Mouse (Mus musculus) cerebellum, adult 2 months (tissue): Measurements from ENCODE around the gene Zfp90. TPM values are rescaled to one million over a fixed set of nuclear protein-coding genes. Genes with fewer than 3 reads are reported as not detected.
A peak's percentile ranks its signal among the peaks of the same experiment; 100 is the strongest.
"Not testable (repeated sequence)": the region's sequence is repeated elsewhere in the genome, so short reads cannot be mapped to it uniquely, and the experiment has no call there.

Experiments used
- DNase-seq, 2 experiments: peaks; one replicate each; pipeline ENCODE4 v3.0.0; 2021
- H3K27ac ChIP-seq: fragments of 200-500 bp; 2 replicates; pipeline ENCODE4 v1.5.1; 2012; ENCODE audit warnings: low read length, control low read depth, inconsistent platforms; ENCODE audit not compliant: insufficient read depth
- H3K27me3 ChIP-seq: fragments of 200-500 bp; 2 replicates; pipeline ENCODE4 v1.6.1; 2012; ENCODE audit warnings: inconsistent platforms, mild to moderate bottlenecking, low read length, moderate library complexity; ENCODE audit not compliant: control insufficient read depth, insufficient read depth
- H3K4me1 ChIP-seq: fragments of 200-500 bp; 2 replicates; pipeline ENCODE4 v1.6.1; 2011; ENCODE audit warnings: low read length; ENCODE audit not compliant: control insufficient read depth, insufficient read depth
- H3K4me3 ChIP-seq: fragments of 200-500 bp; replicated peaks from 2 replicates; pipeline ENCODE3; 2011; ENCODE audit warnings: mild to moderate bottlenecking, low read depth, low read length, control low read depth; ENCODE audit not compliant: insufficient read depth
- CTCF ChIP-seq: fragments of 200-500 bp; IDR thresholded peaks from 2 replicates; pipeline ENCODE4 v1.5.1; 2011; ENCODE audit warnings: low read depth, mild to moderate bottlenecking, control low read depth, low read length, moderate library complexity, borderline replicate concordance; ENCODE audit not compliant: insufficient read depth
- POLR2A ChIP-seq: fragments of 200-500 bp; IDR thresholded peaks from 2 replicates; pipeline ENCODE4 v1.6.1; 2011; ENCODE audit warnings: low read length, control low read depth, borderline replicate concordance; ENCODE audit not compliant: insufficient read depth
- WGBS: fragments of 180-500 bp; shearing (Covaris S2); methylation state at CpG from one replicate; pipeline ENCODE4 v1.1.7; 2018; 5-methylcytosine and 5-hydroxymethylcytosine counted together
- polyA plus RNA-seq: library from polyadenylated mRNA; depleted of rRNA; stranded (reverse); fragments of >200 nt; gene quantifications from 2 replicates; pipeline ENCODE4 v1.2.3, GENCODE M21; 2012

Gene Zfp90
- polyA plus RNA-seq, 1 experiment, result 13.5 TPM

DNA sequence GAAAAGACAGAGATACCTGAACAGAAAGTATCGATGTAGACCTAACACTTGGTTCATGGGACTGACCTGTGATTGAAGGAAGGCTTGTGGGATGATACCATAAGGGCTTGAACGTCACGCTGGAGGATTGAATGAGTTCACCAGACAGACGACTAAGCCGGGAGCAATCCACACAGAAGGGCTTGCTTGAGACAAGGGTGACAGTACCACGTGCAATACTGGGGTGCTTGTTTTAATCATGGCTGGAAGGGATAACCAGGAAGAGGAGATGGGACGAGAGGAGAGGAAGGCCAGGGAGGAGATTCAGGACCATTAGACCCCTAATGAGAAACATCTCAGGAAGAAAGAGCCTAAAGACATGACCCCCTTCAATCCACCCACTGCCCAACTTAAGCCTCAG is 4.6 kb upstream of the Zfp90 start:
- peaks cover 6% of the 10 kb centered on the region for H3K4me1 ChIP-seq
- 82% methylated on average over 7 of the region's 7 CpGs for WGBS
- no peaks in the 10 kb centered on the region for H3K27me3 ChIP-seq
- no peak overlapping the region for H3K4me3 ChIP-seq
- TF ChIP-seq CTCF, result no peak
- TF ChIP-seq POLR2A, result no peak
- no peak for DNase-seq
- no peak overlapping the region for H3K27ac ChIP-seq

DNA sequence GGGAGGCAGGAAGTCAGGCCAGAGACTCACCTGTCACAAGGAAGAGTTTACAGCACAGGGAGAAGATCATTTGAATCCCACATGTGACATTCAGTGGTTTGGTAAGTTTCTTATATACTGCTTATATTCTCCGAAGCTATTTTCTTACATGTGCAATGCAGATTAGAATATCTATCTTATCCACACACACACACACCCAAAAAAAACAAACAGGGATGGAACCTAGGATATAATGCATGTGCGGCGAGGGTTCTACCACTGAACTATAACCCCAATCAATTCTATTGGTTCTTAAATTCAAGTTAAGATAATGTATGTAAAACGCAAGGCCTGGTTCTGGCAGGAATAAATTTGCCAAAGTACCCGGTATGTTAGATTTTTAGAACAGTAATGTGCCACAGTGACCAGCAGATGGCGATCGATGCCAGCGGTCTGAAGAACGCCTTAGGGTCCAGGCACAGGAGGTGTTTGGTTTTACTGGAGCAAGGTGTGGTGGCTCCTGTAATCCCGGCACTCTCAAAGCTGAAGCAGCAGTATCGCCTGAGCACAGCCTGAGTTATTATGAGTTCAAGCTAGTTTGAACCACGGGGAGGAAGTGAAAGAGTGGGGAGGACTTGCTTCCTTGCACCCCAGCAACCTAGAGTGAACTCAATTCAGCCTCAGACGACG is 3.2 kb upstream of the Zfp90 start:
- WGBS, result 21% methylated on average over 14 of the region's 14 CpGs
- TF ChIP-seq CTCF (peak; percentile 85), POLR2A (no peak)
- Histone ChIP-seq H3K4me1 (no peaks in the 10 kb centered on the region), H3K27ac (no peak overlapping the region), H3K4me3 (no peak overlapping the region), H3K27me3 (no peaks in the 10 kb centered on the region)
- peak; percentile 61 to 68 for DNase-seq

DNA sequence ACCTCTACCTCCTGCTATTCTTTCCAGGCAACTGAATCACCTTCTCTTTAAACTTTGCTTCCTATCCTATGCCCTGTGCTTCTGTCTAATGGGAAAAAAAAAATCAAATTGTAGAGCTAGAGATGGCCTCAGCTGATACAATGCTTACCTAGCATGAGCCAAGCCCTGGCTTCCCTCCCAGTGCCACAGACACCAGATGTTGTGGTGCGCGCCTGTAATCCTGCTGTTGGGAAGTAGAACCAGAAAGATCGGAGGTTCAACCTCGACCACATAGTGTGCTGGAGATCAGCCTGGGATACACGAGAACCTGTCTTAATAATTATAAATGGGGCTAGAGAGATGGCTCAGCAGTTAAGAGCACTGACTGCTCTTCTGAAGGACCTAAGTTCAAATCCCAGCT is 2.6 kb downstream of the Zfp90 start:
- no peak overlapping the region for H3K27ac ChIP-seq
- H3K27me3 ChIP-seq, result no peaks in the 10 kb centered on the region
- no peak for DNase-seq
- TF ChIP-seq CTCF (no peak), POLR2A (no peak)
- WGBS, result 68% methylated on average over 5 of the region's 5 CpGs
- H3K4me1 ChIP-seq, result no peaks in the 10 kb centered on the region
- no peak overlapping the region for H3K4me3 ChIP-seq

DNA sequence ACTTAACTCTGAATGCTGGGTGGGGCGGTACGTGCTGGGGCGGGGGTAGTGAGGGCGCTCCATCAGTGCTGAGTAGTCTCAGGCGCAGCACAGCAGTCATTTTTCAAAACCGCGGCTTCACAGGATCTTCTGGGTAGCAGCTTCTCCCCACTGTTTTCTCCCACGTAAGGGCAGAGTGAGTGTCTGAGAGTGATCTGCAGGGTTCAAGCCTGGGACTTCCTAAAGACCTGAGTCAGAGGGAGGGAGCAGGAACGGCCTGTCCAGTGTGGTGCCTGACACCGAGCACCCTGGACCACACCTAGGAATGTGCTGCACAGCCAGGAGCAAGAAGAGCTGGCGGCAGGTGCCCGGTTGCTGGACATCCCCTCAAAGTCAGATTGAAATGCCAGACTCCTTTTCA is 16.0 kb downstream of the Zfp90 start:
- no peaks in the 10 kb centered on the region for H3K4me1 ChIP-seq
- H3K4me3 ChIP-seq, result no peak overlapping the region
- TF ChIP-seq POLR2A (no peak), CTCF (no peak)
- no peak for DNase-seq
- H3K27ac ChIP-seq, result no peak overlapping the region
- no peaks in the 10 kb centered on the region for H3K27me3 ChIP-seq
- WGBS, result 46% methylated on average over 12 of the region's 12 CpGs

DNA sequence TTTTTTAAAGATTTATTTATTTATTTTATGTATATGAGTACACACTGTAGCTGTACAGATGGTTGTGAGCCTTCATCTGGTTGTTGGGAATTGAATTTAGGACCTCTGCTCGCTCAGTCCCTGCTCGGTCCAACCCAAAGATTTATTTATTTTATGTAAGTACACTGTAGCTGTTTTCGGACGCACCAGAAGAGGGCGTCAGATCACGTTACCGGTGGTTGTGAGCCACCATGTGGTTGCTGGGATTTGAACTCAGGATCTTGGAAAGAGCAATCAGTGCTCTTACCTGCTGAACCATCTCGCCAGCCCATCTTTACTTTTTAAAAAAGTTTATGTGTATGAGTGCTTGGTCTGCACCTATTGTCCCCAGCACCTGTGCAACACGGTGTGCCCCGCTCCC is 16.8 kb downstream of the Zfp90 start:
- not testable (repeated sequence) for H3K27ac ChIP-seq, H3K4me1 ChIP-seq, H3K27me3 ChIP-seq, H3K4me3 ChIP-seq, DNase-seq
- WGBS, result 65% methylated on average over 10 of the region's 10 CpGs

DNA sequence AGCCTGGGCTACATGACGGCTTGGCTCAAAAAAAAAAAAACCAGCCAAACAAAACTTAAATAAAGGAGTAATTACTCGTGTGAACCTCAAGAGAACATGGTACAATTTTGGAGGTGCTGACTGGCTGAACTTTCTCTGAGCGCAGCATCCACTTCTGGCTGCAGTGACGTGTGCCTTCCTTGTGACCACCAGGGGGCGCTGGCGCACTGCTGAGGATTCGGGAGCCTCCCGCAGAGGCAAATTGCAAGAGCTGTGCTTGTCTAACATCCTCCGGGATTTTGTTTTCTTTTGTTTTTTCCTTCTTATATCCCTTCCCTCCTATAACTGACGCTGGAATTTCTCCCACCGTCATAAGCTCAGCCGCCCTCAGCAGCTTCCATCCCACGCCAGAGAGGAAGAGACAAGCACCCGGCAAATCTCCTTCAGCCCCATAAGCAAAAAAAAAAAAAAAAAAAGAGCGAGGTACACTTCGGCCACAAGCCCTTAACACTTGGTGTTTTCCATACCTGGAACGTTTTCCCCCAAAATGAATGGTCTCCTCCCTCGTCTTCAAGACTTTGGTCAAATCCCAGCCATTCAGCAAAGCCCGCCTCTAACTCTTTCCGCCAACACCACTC is 17.9 kb downstream of the Zfp90 start:
- Histone ChIP-seq H3K4me3 (peak overlapping the region; percentile 62), H3K27me3 (no peaks in the 10 kb centered on the region), H3K27ac (no peak overlapping the region), H3K4me1 (no peaks in the 10 kb centered on the region)
- 7% methylated on average over 20 of the region's 20 CpGs for WGBS
- TF ChIP-seq CTCF, result peak; percentile 96
- no peak for TF ChIP-seq POLR2A
- DNase-seq, result peak; percentile 72 to 82

DNA sequence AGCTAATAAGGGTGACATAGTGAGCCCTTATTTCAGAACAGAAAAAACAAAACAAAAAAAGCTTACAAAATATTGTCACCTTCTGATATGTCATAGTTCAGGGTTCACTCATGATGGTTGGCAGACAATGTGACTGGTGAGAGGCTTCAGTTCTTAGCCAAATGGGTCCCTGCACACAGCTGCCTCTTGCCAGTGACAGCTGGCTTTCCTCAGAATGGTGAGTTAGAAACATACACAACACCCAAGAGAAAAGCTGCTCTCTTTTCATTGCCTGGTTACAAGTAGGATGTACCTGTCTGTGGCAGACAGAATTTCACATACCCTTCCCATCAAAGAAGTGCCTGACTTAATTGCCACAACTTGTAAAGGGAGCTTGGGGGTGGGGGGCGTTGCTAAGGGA is 18.5 kb downstream of the Zfp90 start:
- Histone ChIP-seq H3K27me3 (no peaks in the 10 kb centered on the region), H3K4me3 (no peak overlapping the region), H3K27ac (no peak overlapping the region), H3K4me1 (no peaks in the 10 kb centered on the region)
- TF ChIP-seq CTCF, result no peak
- no peak for TF ChIP-seq POLR2A
- 65% methylated on average over 1 of the region's 1 CpGs for WGBS
- DNase-seq, result no peak

DNA sequence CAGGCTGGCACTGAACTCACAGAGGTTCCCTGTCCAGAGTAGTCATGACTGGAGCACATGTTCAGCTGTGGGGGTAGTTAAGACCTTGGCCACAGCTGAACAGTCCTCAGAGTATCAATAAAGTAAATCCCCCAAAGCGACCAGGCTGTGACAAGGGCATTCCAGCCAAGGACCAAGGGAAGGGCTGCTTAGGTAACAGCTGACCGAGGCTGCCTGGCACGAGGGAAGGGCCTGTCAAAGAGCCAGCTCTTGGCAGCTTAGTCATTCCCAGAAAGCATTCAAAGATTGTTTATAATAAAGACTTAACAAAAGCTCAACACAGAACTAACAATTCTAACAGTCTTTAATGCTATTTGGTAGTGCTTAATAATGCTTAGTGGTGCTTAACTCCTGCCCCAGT is 22.7 kb downstream of the Zfp90 start:
- peak in 1 of 2 experiments; percentile 11 for DNase-seq
- 15% methylated on average over 3 of the region's 3 CpGs for WGBS
- Histone ChIP-seq H3K27ac (no peak overlapping the region), H3K4me1 (no peaks in the 10 kb centered on the region), H3K4me3 (no peak overlapping the region), H3K27me3 (no peaks in the 10 kb centered on the region)
- TF ChIP-seq POLR2A, result no peak
- TF ChIP-seq CTCF, result no peak

DNA sequence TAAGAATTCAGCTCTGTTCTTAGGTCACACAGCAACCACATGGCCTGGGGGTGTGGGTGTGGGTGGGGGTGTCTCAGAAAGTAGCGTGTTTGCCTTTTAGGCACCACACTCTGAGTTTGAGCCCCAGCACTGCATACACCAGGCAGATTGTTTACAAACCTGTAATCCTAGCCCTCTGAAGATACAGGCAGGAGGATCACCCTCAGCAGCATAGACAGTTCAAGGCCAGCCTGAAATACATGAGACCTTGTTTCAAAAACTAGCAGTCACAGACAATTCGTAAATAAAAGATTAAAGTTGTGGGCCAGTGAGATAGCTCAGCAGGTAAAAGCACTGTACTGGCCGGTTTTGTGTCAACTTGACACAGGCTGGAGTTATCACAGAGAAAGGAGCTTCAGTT is 25.0 kb downstream of the Zfp90 start:
- no peak overlapping the region for H3K4me3 ChIP-seq
- H3K27ac ChIP-seq, result no peak overlapping the region
- DNase-seq, result no peak
- no peaks in the 10 kb centered on the region for H3K27me3 ChIP-seq
- H3K4me1 ChIP-seq, result no peaks in the 10 kb centered on the region
- WGBS, result 87% methylated on average over 3 of the region's 3 CpGs
- TF ChIP-seq CTCF (no peak), POLR2A (no peak)
